In the genomic region with DNA sequence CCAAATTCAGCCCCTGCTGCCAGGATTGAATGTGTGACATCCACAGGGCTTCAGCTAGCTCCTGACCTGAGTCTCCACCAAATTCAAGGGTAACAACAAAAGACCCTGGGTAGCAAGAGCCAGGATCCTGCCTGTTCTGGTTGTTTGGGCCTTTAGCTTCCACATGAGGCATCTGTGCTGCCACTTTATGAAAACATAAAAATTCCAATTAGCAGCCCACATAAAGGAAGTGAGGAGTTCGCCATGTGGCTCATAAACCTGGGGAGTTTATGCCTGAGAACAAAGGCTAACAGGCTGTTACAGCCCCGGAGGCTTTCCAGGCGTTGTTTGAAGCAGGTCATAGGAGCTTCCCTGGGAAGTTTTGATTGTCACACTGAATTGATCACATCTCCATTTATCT, we compare ENCODE assay signal across 31 mouse cellular contexts. TPM values are rescaled to one million over a fixed set of nuclear protein-coding genes. Genes with fewer than 3 reads are reported as not detected.
A peak's percentile ranks its signal among the peaks of the same experiment; 100 is the strongest.
DNase-seq lines count a peak whose midpoint lies in the region; ATAC-seq and TF ChIP-seq lines count a peak whose summit lies in the region.
"Had no signal": no experiment of that assay in that cellular context is flagged by ENCODE, and none has a peak within 500 bp of the region (broad histone marks: within the 10 kb centered on the region; RNA-seq: fewer than 3 reads in every experiment).

No protein-coding gene starts in this region.

- 20% methylated on average over 3 of the region's 3 CpGs for WGBS in limb, embryonic 14.5 days
- 23% methylated on average over 3 of the region's 3 CpGs for WGBS in kidney, embryonic 14.5 days

- H3K36me3 ChIP-seq in limb, embryonic 14.5 days (ENCODE audit: control insufficient read depth, insufficient read depth, low read length) = no peaks in the 10 kb centered on the region
- H3K36me3 ChIP-seq in kidney, embryonic 14.5 days (ENCODE audit: control insufficient read depth, insufficient read depth, low read length) = no peaks in the 10 kb centered on the region
- H3K36me3 ChIP-seq: embryonic facial prominence, embryonic 13.5 days; G1E; heart, embryonic 15.5 days; hindbrain, embryonic 13.5 days; midbrain, embryonic 15.5 days had no signal

- no peak overlapping the region for H3K4me3 ChIP-seq in layer of hippocampus, adult 2 months
- no peak overlapping the region for H3K4me3 ChIP-seq in limb, embryonic 14.5 days (replicated peaks; ENCODE audit: low read length)
- no peak overlapping the region for H3K4me3 ChIP-seq in kidney, embryonic 14.5 days (ENCODE audit: low read length)
- H3K4me3 ChIP-seq: embryonic facial prominence, embryonic 13.5 days; erythroblast, embryonic 14.5 days; heart, embryonic 15.5 days; hindbrain, embryonic 13.5 days; midbrain, embryonic 15.5 days had no signal

- no peak; the same call in 1 of the 2 replicates for ATAC-seq in limb, embryonic 14.5 days (ENCODE audit: low FRiP score, low read depth)
- ATAC-seq in kidney, embryonic 14.5 days (ENCODE audit: low FRiP score, low TSS enrichment) = no peak
- ATAC-seq: activated CD4-positive, CD25-positive, alpha-beta regulatory T cell, adult 4 months; inflammation-experienced regulatory T-cells, adult 6 months; midbrain, embryonic 15.5 days had no signal

- H3K27me3 ChIP-seq in limb, embryonic 14.5 days (ENCODE audit: control insufficient read depth, insufficient read depth, low read length) = no peaks in the 10 kb centered on the region
- H3K27me3 ChIP-seq in kidney, embryonic 14.5 days (ENCODE audit: control insufficient read depth, insufficient read depth, low read length) = no peaks in the 10 kb centered on the region
- H3K27me3 ChIP-seq: CH12.LX; embryonic facial prominence, embryonic 13.5 days; heart, embryonic 15.5 days; hindbrain, embryonic 13.5 days; midbrain, embryonic 15.5 days had no signal

- peak; percentile 18 to 21 for DNase-seq in layer of hippocampus, adult 2 months (ENCODE audit: low spot score in 2 of 2)
- no peak for DNase-seq in layer of hippocampus, adult 9-11 months
- DNase-seq in forelimb bud, embryonic 11.5 days (ENCODE audit: low read depth, low spot score) = peak; percentile 81
- DNase-seq in limb, embryonic 14.5 days (ENCODE audit: low spot score) = peak; percentile 27
- DNase-seq in lung, postnatal 25 days (ENCODE audit: low spot score) = no peak
- no peak for DNase-seq in gastrocnemius, adult 18-20 months (ENCODE audit: low spot score)
- DNase-seq: adrenal gland, adult 8-10 months; B cell, adult 2 months; cerebellum, adult 2 months; cerebellum, postnatal 36 days; embryo, embryonic 11 days; gastrocnemius, postnatal 36 days; heart, postnatal 36 days; kidney, adult 2 months; kidney, postnatal 10 days; layer of hippocampus, postnatal 36 days; right cerebral cortex, postnatal 14 days; spleen, adult 18-20 months; thymus, postnatal 14 days had no signal

- no peaks in the 10 kb centered on the region for H3K4me1 ChIP-seq in limb, embryonic 14.5 days (ENCODE audit: control insufficient read depth, insufficient read depth, low read length)
- H3K4me1 ChIP-seq in kidney, embryonic 14.5 days (ENCODE audit: control insufficient read depth, insufficient read depth, low read length) = no peaks in the 10 kb centered on the region
- H3K4me1 ChIP-seq: embryonic facial prominence, embryonic 13.5 days; heart, embryonic 15.5 days; midbrain, embryonic 15.5 days had no signal

- TF ChIP-seq POLR2A in limb, embryonic 14.5 days (IDR thresholded peaks at IDR 0.05; ENCODE audit: borderline replicate concordance, extremely low read depth, insufficient read depth, insufficient read length) = no peak

- H3K9ac ChIP-seq in limb, embryonic 14.5 days (ENCODE audit: low read depth, low read length, severe bottlenecking) = no peak overlapping the region
- no peak overlapping the region for H3K9ac ChIP-seq in kidney, embryonic 14.5 days (ENCODE audit: low read depth, low read length)
- H3K9ac ChIP-seq: embryonic facial prominence, embryonic 13.5 days; heart, embryonic 15.5 days; hindbrain, embryonic 13.5 days; midbrain, embryonic 15.5 days had no signal

- H3K9me3 ChIP-seq in limb, embryonic 14.5 days (ENCODE audit: control insufficient read depth, low read length) = no peaks in the 10 kb centered on the region
- no peaks in the 10 kb centered on the region for H3K9me3 ChIP-seq in kidney, embryonic 14.5 days (ENCODE audit: control insufficient read depth, low read length)
- H3K9me3 ChIP-seq: embryonic facial prominence, embryonic 13.5 days; G1E; heart, embryonic 15.5 days; hindbrain, embryonic 13.5 days; midbrain, embryonic 15.5 days had no signal

- no peak for TF ChIP-seq CTCF in layer of hippocampus, adult 2 months (conservative IDR thresholded peaks at IDR 0.05)

- no peak overlapping the region for H3K4me2 ChIP-seq in limb, embryonic 14.5 days (replicated peaks; ENCODE audit: low read depth, low read length, severe bottlenecking)
- H3K4me2 ChIP-seq in kidney, embryonic 14.5 days (replicated peaks; ENCODE audit: low read depth, low read length) = no peak overlapping the region
- H3K4me2 ChIP-seq: embryonic facial prominence, embryonic 13.5 days; heart, embryonic 15.5 days; hindbrain, embryonic 13.5 days; midbrain, embryonic 15.5 days had no signal

- peak overlapping the region; percentile 48; the same call in 1 of the 2 replicates for H3K27ac ChIP-seq in layer of hippocampus, adult 2 months
- H3K27ac ChIP-seq in limb, embryonic 14.5 days (replicated peaks; ENCODE audit: low read depth, low read length) = no peak overlapping the region
- H3K27ac ChIP-seq in kidney, embryonic 14.5 days (ENCODE audit: low read depth, low read length) = no peak overlapping the region
- H3K27ac ChIP-seq: embryonic facial prominence, embryonic 13.5 days; heart, embryonic 15.5 days; hindbrain, embryonic 13.5 days; macrophage; midbrain, embryonic 15.5 days had no signal

RNA-seq across cellular contexts. Expression of gene Sv2b, which starts 49.1 kb away (rescaled TPM):
- total RNA-seq in layer of hippocampus, adult 2 months (2021) = 100 to 1,000 TPM; 289 to 309 TPM
- 1.1 and 1.2 TPM in 2 replicates for polyA plus RNA-seq in limb, embryonic 14.5 days (2012; rRNA removed)
- 2.1 and 2.5 TPM in 2 replicates for polyA plus RNA-seq in limb, embryonic 14.5 days (2014; fragmentation: Nextera tagmentation; extraction: Ambion mirVana)
- total RNA-seq in gastrocnemius, adult 18-20 months (2021) = under 1 TPM; 0.38 to 0.91 TPM
- polyA plus RNA-seq in kidney, embryonic 14.5 days (2014; fragmentation: Nextera tagmentation; extraction: Ambion mirVana) = 0.63 and 1.2 TPM in 2 replicates
- total RNA-seq: CH12.LX had no signal
- polyA plus RNA-seq: activated CD4-positive, CD25-positive, alpha-beta regulatory T cell, adult 4 months; erythroblast, embryonic 14.5 days; G1E; inflammation-experienced regulatory T-cells, adult 6 months; kidney, adult 2 months; liver, adult 2 months; macrophage had no signal

Comparison
In these comparisons a context has a peak if more than half of its experiments do, and no peak if none do; other contexts are left out.
1. DNase-seq: peak in layer of hippocampus, adult 2 months (2 of 2), forelimb bud, embryonic 11.5 days (single experiment) and limb, embryonic 14.5 days (single experiment); none in layer of hippocampus, adult 9-11 months (single experiment), lung, postnatal 25 days (single experiment) and gastrocnemius, adult 18-20 months (single experiment).
2. RNA of gene Sv2b, which starts 49.1 kb away (total RNA-seq): 289 to 309 TPM in layer of hippocampus, adult 2 months; 0.38 to 0.91 TPM in gastrocnemius, adult 18-20 months; every median in the first group is over 100 times any median in the second.